Mouse (Mus musculus): ENCODE measurements around the gene Olfr157.

DNA sequence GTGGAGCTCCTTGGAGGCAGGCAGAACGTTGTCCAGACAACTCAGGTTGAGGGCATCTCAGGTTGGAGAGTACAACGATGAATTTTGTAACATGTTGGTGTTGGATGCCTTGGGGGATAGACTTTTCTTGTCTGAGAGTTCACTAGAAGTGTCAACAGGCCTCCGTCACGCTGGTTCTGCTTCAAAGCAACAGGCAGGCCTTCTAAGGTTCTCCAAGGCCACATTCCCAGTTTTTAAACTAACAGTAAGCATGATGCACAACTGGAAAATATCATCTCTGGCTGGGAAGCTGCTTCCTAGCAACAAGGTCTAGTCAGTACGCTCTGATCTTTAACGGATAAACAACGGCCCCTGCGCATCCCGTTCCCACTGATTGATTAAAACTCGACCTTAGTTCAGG, 29.8 kb upstream of the Olfr157 start:
- TF ChIP-seq POLR2A (IDR thresholded peaks at IDR 0.05; ENCODE audit: insufficient read depth, low read depth, low read length), result no peak
- TF ChIP-seq CTCF (IDR thresholded peaks at IDR 0.05; ENCODE audit: insufficient read depth, low read depth, low read length), result no peak
